Mouse (Mus musculus): ENCODE results near the gene Dbp. TPM values are rescaled to one million over a fixed set of nuclear protein-coding genes. Genes with fewer than 3 reads are reported as not detected.
"Not testable (repeated sequence)": the region's sequence is repeated elsewhere in the genome, so short reads cannot be mapped to it uniquely, and the experiment has no call there.

Gene Dbp
- 6.4 and 6.7 TPM in 2 replicates for polyA plus RNA-seq (2014; fragmentation: Nextera tagmentation; extraction: Ambion mirVana)

DNA sequence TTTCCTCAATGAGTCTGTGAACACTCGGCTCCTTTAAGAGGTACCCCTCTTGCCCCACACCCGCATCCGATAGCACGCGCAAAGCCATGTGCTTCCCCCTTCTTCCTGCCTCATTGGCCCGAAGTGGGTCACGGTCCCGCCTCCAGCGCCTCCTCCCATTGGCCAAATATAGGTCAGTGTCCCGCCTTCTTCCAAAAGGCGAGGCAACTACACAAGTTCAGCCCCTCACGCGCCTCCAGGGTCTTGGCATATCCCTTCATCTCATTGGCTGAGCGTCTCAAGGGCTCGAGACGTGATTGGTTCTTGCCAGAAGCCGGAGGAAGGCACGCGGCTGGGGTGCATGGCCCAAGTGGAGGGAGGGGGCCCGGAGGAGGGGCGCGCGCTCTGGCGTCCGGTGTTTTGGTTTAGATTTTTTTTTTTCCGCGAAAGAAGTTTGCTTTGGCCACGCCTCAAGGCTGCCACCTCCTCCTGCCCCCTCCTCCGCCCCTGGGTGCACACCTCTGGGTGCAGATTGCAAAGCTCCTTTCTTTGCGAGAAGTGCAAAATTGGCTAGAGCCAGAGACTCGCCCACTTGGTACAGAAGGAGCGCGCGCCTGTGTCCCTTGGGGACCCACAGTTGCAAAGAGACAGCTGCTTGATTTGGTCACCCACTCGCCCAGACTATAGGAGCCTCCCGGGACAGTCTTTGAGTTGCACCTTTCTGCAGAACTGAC, at the start of gene Dbp:
Gene Dbp, plus strand, starts transcription at position 359 of the 713 bp plus-strand sequence.
- peaks cover 36% of the 10 kb centered on the region for H3K4me1 ChIP-seq (ENCODE audit: control insufficient read depth, insufficient read depth, low read length)
- H3K27me3 ChIP-seq (ENCODE audit: control insufficient read depth, insufficient read depth, low read length): no peaks in the 10 kb centered on the region
- peak; percentile 87 for ATAC-seq (ENCODE audit: insufficient number of reproducible peaks, insufficient read depth, low FRiP score, low read depth)
- H3K4me2 ChIP-seq (replicated peaks; ENCODE audit: low read depth, low read length): peak within 1 kb of the TSS; percentile 96
- H3K9me3 ChIP-seq (ENCODE audit: control insufficient read depth, low read depth, low read length): no peaks in the 10 kb centered on the region
- H3K27ac ChIP-seq (ENCODE audit: low read length): peak within 1 kb of the TSS; percentile 91
- H3K36me3 ChIP-seq (ENCODE audit: control insufficient read depth, insufficient read depth, low read length): peaks cover 4% of the 10 kb centered on the region; the same call in 1 of the 2 replicates
- H3K9ac ChIP-seq (replicated peaks; ENCODE audit: low read depth, low read length): peak within 1 kb of the TSS; percentile 73
- under 1% methylated on average over 36 of the region's 36 CpGs for WGBS
- H3K4me3 ChIP-seq (ENCODE audit: low read depth, low read length): peak within 1 kb of the TSS; percentile 74

DNA sequence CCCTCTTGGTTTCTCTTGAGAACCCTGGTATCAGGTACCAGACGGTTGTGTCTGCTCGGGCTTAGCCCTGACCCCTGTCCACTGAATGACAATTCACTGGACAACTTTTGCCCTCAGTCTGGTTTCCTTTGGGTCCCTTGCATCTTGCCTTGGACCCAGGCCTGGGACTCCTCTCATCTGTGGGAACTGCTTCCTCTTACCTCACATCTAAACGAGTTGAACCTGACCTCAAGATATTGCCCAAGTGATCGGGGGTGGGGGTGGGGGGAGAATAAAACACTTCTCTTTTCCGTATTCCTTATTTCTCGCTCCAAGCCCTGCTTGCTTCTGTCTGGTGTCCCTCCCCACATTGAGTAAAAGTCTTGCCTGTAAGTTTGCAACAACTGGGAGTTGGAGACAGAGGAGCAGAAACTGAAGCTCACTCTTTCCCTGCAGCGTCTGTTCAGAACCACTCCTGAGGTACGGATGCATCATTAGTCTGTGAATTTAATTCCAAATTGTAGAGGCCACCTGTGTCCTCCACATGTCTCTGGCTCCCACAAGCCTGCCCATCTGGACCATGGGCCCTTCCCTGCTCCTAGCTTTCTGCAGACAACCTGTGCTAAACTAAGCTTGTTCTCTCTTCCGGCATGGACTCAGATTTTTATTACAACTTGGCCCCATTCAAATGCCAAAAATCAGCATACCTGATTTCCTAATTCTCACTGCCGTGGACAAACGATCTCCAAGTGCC, 44.0 kb upstream of the Dbp start:
- Histone ChIP-seq H3K4me3 (ENCODE audit: low read depth, low read length) (no peak overlapping the region), H3K4me1 (ENCODE audit: control insufficient read depth, insufficient read depth, low read length) (peaks cover 10% of the 10 kb centered on the region; the same call in 1 of the 2 replicates), H3K27ac (ENCODE audit: low read length) (no peak overlapping the region), H3K9ac (replicated peaks; ENCODE audit: low read depth, low read length) (no peak overlapping the region), H3K36me3 (ENCODE audit: control insufficient read depth, insufficient read depth, low read length) (no peaks in the 10 kb centered on the region), H3K4me2 (replicated peaks; ENCODE audit: low read depth, low read length) (no peak overlapping the region), H3K9me3 (ENCODE audit: control insufficient read depth, low read depth, low read length) (peaks cover 5% of the 10 kb centered on the region; the same call in 1 of the 2 replicates), H3K27me3 (ENCODE audit: control insufficient read depth, insufficient read depth, low read length) (no peaks in the 10 kb centered on the region)
- 77% methylated on average over 11 of the region's 11 CpGs for WGBS
- ATAC-seq (ENCODE audit: insufficient number of reproducible peaks, insufficient read depth, low FRiP score, low read depth): no peak

DNA sequence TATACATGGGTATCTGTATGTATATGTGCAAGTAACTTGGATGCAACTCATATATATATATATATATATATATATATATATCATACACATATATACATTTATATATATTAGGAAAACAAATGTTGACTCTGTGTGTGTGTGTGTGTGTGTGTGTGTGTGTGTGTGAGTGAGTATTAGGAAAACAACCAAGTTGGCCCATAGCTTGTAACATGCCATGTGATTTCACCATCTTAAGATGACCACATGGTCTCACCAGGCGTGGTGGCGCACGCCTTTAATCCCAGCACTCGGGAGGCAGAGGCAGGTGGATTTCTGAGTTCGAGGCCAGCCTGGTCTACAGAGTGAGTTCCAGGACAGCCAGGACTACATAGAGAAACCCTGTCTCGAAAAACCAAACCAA, 43.2 kb upstream of the Dbp start:
- not testable (repeated sequence) for H3K9ac ChIP-seq (replicated peaks; ENCODE audit: low read depth, low read length); H3K4me2 ChIP-seq (replicated peaks; ENCODE audit: low read depth, low read length); H3K9me3 ChIP-seq (ENCODE audit: control insufficient read depth, low read depth, low read length); ATAC-seq (ENCODE audit: insufficient number of reproducible peaks, insufficient read depth, low FRiP score, low read depth); H3K27ac ChIP-seq (ENCODE audit: low read length); H3K27me3 ChIP-seq (ENCODE audit: control insufficient read depth, insufficient read depth, low read length); H3K4me1 ChIP-seq (ENCODE audit: control insufficient read depth, insufficient read depth, low read length); H3K36me3 ChIP-seq (ENCODE audit: control insufficient read depth, insufficient read depth, low read length); H3K4me3 ChIP-seq (ENCODE audit: low read depth, low read length)
- WGBS: 92% methylated on average over 5 of the region's 6 CpGs

DNA sequence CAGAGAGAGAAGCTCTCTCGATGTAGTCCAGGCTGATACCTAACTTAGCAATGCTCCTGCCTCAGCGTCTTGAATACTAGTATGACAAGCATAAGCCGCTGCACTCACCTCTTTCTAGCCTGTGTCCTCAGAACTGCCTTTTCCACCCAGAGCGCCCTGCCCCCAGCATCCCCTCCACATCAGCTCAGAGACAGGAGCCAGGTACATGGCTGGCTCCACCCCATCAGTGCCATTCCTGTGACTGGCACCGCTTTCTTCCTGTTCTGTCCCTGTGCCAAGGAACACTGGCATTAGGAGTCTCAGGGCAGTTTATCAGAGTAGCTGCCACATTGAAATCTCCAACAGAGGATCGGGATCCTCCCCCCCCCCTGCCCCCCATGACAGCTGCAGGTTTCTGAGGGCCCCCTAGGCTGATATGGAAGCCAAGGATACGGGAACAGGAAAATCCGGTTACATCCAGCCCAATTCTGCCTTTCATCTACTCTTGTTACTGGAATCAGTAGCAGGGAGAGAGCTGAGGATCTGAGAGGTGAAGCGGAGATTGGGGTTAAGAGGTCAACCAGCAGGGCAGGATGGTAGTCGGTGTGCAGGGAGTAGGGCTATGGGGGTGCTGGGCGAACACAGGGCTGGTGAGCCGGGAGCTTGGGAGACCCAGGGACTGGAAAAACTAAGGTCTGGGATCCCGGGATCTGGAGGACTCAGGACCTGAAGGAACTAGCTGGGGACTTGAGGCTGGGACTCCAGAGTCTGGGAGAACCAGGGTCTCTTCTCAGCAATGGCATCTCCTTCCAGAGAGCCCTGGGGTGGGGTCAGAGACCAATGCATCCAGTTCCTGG, 39.4 kb upstream of the Dbp start:
- Histone ChIP-seq H3K9ac (replicated peaks; ENCODE audit: low read depth, low read length) (no peak overlapping the region), H3K4me1 (ENCODE audit: control insufficient read depth, insufficient read depth, low read length) (peaks cover 18% of the 10 kb centered on the region; the same call in 1 of the 2 replicates), H3K9me3 (ENCODE audit: control insufficient read depth, low read depth, low read length) (no peaks in the 10 kb centered on the region), H3K27ac (ENCODE audit: low read length) (no peak overlapping the region), H3K27me3 (ENCODE audit: control insufficient read depth, insufficient read depth, low read length) (no peaks in the 10 kb centered on the region), H3K4me2 (replicated peaks; ENCODE audit: low read depth, low read length) (peak overlapping the region; percentile 14; the same call in 1 of the 2 replicates), H3K36me3 (ENCODE audit: control insufficient read depth, insufficient read depth, low read length) (no peaks in the 10 kb centered on the region), H3K4me3 (ENCODE audit: low read depth, low read length) (no peak overlapping the region)
- 50% methylated on average over 13 of the region's 13 CpGs for WGBS
- peak; percentile 37; the same call in 1 of the 2 replicates for ATAC-seq (ENCODE audit: insufficient number of reproducible peaks, insufficient read depth, low FRiP score, low read depth)

DNA sequence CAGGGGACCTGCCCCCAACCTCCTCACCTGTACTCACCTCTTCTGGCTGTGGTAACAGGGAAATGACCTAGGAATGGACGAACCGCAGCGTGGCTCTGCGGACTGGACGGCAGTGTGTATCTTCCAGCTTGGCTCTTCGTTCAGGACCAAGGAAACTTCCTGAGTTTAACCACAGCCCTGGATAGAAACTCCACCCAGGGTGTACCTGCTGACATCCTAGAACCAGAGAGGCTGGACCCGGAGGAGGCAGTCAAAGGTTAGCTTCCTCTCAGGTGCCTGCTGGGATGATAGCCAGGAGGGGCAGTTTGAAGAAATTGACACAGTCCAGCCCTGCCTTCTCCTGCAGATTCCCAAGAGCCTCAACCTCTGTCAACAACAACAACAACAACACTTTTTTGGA, 38.7 kb upstream of the Dbp start, which contains the start of gene Fut2:
Gene Fut2, minus strand, starts transcription at position 234 of the 400 bp plus-strand sequence.
- 73% methylated on average over 7 of the region's 7 CpGs for WGBS
- no peaks in the 10 kb centered on the region for H3K36me3 ChIP-seq (ENCODE audit: control insufficient read depth, insufficient read depth, low read length)
- no peak within 1 kb of the TSS for H3K27ac ChIP-seq (ENCODE audit: low read length)
- H3K4me2 ChIP-seq (replicated peaks; ENCODE audit: low read depth, low read length): peak within 1 kb of the TSS; percentile 14; the same call in 1 of the 2 replicates
- H3K9me3 ChIP-seq (ENCODE audit: control insufficient read depth, low read depth, low read length): no peaks in the 10 kb centered on the region
- H3K4me3 ChIP-seq (ENCODE audit: low read depth, low read length): no peak within 1 kb of the TSS
- ATAC-seq (ENCODE audit: insufficient number of reproducible peaks, insufficient read depth, low FRiP score, low read depth): 0 out of 2 replicates have a peak, but pooled peaks have one; percentile 21
- H3K9ac ChIP-seq (replicated peaks; ENCODE audit: low read depth, low read length): no peak within 1 kb of the TSS
- peaks cover 18% of the 10 kb centered on the region; the same call in 1 of the 2 replicates for H3K4me1 ChIP-seq (ENCODE audit: control insufficient read depth, insufficient read depth, low read length)
- H3K27me3 ChIP-seq (ENCODE audit: control insufficient read depth, insufficient read depth, low read length): no peaks in the 10 kb centered on the region

DNA sequence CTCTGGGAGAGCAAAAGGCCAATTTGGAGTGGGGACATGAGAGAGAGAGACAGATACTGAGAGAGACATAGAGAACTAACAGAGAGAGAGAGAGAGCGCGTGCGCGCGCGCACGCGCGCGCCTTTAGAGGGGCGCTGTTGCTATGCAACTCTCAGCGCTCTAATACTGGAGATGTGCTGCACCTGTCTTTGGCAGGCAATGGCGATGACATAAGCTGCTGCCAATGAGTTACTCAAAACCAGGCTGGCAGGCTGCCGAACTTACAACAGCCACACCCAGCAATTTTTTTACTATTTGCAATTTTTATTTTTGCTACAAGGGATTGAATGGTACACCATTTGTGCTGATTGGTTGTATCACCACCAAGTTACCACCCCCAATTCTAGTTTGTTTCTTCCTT, 37.1 kb upstream of the Dbp start:
- H3K9me3 ChIP-seq (ENCODE audit: control insufficient read depth, low read depth, low read length): no peaks in the 10 kb centered on the region
- WGBS: 76% methylated on average over 14 of the region's 14 CpGs
- H3K4me1 ChIP-seq (ENCODE audit: control insufficient read depth, insufficient read depth, low read length): peaks cover 18% of the 10 kb centered on the region; the same call in 1 of the 2 replicates
- no peak overlapping the region for H3K27ac ChIP-seq (ENCODE audit: low read length)
- no peaks in the 10 kb centered on the region for H3K27me3 ChIP-seq (ENCODE audit: control insufficient read depth, insufficient read depth, low read length)
- H3K36me3 ChIP-seq (ENCODE audit: control insufficient read depth, insufficient read depth, low read length): no peaks in the 10 kb centered on the region
- no peak overlapping the region for H3K9ac ChIP-seq (replicated peaks; ENCODE audit: low read depth, low read length)
- ATAC-seq (ENCODE audit: insufficient number of reproducible peaks, insufficient read depth, low FRiP score, low read depth): no peak
- H3K4me2 ChIP-seq (replicated peaks; ENCODE audit: low read depth, low read length): no peak overlapping the region
- H3K4me3 ChIP-seq (ENCODE audit: low read depth, low read length): no peak overlapping the region

DNA sequence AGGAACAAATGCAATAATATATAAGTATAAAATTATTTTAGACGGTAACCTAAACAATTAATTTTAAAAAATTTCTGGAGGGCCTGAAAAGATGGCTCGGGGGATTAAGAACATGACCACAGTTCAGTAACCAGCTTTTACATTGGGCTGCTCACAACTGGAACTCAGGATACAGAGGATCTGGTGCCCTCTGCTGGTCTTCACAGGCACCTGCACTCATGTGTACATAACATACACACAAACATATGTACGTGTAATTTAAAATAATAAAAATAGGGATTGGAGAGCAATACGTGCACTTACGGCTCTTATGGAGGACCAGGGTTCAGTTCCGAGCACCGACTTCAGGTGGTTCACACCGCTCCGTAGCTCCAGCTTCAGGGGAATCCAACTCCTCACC, 36.0 kb upstream of the Dbp start:
- no peak for ATAC-seq (ENCODE audit: insufficient number of reproducible peaks, insufficient read depth, low FRiP score, low read depth)
- H3K9ac ChIP-seq (replicated peaks; ENCODE audit: low read depth, low read length): no peak overlapping the region
- WGBS: 94% methylated on average over 9 of the region's 9 CpGs

More for the DNA sequence above, 36.0 kb upstream of the Dbp start:
- H3K4me1 ChIP-seq (ENCODE audit: control insufficient read depth, insufficient read depth, low read length): peaks cover 18% of the 10 kb centered on the region; the same call in 1 of the 2 replicates
- no peak overlapping the region for H3K4me2 ChIP-seq (replicated peaks; ENCODE audit: low read depth, low read length)
- H3K27me3 ChIP-seq (ENCODE audit: control insufficient read depth, insufficient read depth, low read length): no peaks in the 10 kb centered on the region
- H3K9me3 ChIP-seq (ENCODE audit: control insufficient read depth, low read depth, low read length): no peaks in the 10 kb centered on the region
- H3K4me3 ChIP-seq (ENCODE audit: low read depth, low read length): no peak overlapping the region
- H3K27ac ChIP-seq (ENCODE audit: low read length): no peak overlapping the region
- H3K36me3 ChIP-seq (ENCODE audit: control insufficient read depth, insufficient read depth, low read length): no peaks in the 10 kb centered on the region
